Mouse (Mus musculus): Measurements from ENCODE around the gene Unc13b.

- TF ChIP-seq CTCF (IDR thresholded peaks at IDR 0.05; ENCODE audit: borderline replicate concordance, insufficient read depth, low read depth, low read length) (no peak), POLR2A (IDR thresholded peaks at IDR 0.05; ENCODE audit: borderline replicate concordance, insufficient read depth, low read length) (no peak)
Measured at GRCm38 (mm10) chr4:43030780-43031230, 27.9 kb upstream of the Unc13b start.

All from cerebellum, adult 2 months (tissue).